28 mouse cellular contexts compared by ENCODE assay signal in genomic region chr8:109395133-109395855, GRCm38 (mm10).
A peak's percentile ranks its signal among the peaks of the same experiment; 100 is the strongest.
DNase-seq lines count a peak whose midpoint lies in the region; ATAC-seq and TF ChIP-seq lines count a peak whose summit lies in the region.
"Had no signal": no experiment of that assay in that cellular context is flagged by ENCODE, and none has a peak within 500 bp of the region (broad histone marks: within the 10 kb centered on the region; RNA-seq: fewer than 3 reads in every experiment).

No protein-coding gene starts in this region.

- H3K9me3 ChIP-seq in hindbrain, embryonic 13.5 days = no peaks in the 10 kb centered on the region
- H3K9me3 ChIP-seq in hindbrain, embryonic 12.5 days (replicated peaks) = no peaks in the 10 kb centered on the region
- H3K9me3 ChIP-seq in liver, postnatal 0 days (ENCODE audit: low read length) = no peaks in the 10 kb centered on the region
- H3K9me3 ChIP-seq in liver, embryonic 11.5 days (ENCODE audit: control insufficient read depth, low read length) = no peaks in the 10 kb centered on the region
- H3K9me3 ChIP-seq: embryonic facial prominence, embryonic 12.5 days; embryonic facial prominence, embryonic 15.5 days; heart, embryonic 12.5 days; heart, embryonic 15.5 days had no signal

- ATAC-seq in hindbrain, embryonic 13.5 days (ENCODE audit: low FRiP score) = no peak
- ATAC-seq in hindbrain, embryonic 12.5 days (ENCODE audit: low FRiP score) = no peak
- peak; percentile 85 for ATAC-seq in liver, postnatal 0 days
- ATAC-seq in liver, embryonic 11.5 days (replicated peaks; ENCODE audit: low FRiP score) = no peak
- peak; percentile 74 for ATAC-seq in granulocyte monocyte progenitor cell, adult 5-6 weeks (replicated peaks; ENCODE audit: poor library complexity, severe bottlenecking)
- ATAC-seq: forebrain, embryonic 14.5 days; forebrain, postnatal 0 days; hindbrain, postnatal 0 days; Patski had no signal

- 0 out of 2 replicates have a peak overlapping the region, but pooled peaks have one; percentile 14 for H3K27ac ChIP-seq in hindbrain, embryonic 13.5 days
- no peak overlapping the region for H3K27ac ChIP-seq in hindbrain, embryonic 12.5 days
- H3K27ac ChIP-seq in liver, postnatal 0 days (ENCODE audit: low read depth) = peak overlapping the region; percentile 82
- no peak overlapping the region for H3K27ac ChIP-seq in liver, embryonic 11.5 days (ENCODE audit: low read depth, low read length)
- H3K27ac ChIP-seq: embryonic facial prominence, embryonic 12.5 days; embryonic facial prominence, embryonic 15.5 days; gastrocnemius, adult 2 months; heart, embryonic 15.5 days; hindbrain, postnatal 0 days had no signal

- peaks cover 9% of the 10 kb centered on the region for H3K4me1 ChIP-seq in hindbrain, embryonic 13.5 days (replicated peaks)
- H3K4me1 ChIP-seq in hindbrain, embryonic 12.5 days = 0 out of 2 replicates have a peak, but pooled peaks cover 10% of the 10 kb centered on the region
- 0 out of 2 replicates have a peak, but pooled peaks cover 2% of the 10 kb centered on the region for H3K4me1 ChIP-seq in liver, postnatal 0 days (ENCODE audit: insufficient read depth)
- H3K4me1 ChIP-seq in liver, embryonic 11.5 days (replicated peaks; ENCODE audit: control insufficient read depth, insufficient read depth, low read length) = no peaks in the 10 kb centered on the region
- H3K4me1 ChIP-seq: embryonic facial prominence, embryonic 12.5 days; embryonic facial prominence, embryonic 15.5 days; heart, embryonic 12.5 days; heart, embryonic 15.5 days had no signal

- no peak overlapping the region for H3K4me3 ChIP-seq in hindbrain, embryonic 13.5 days
- no peak overlapping the region for H3K4me3 ChIP-seq in hindbrain, embryonic 12.5 days
- no peak overlapping the region for H3K4me3 ChIP-seq in liver, postnatal 0 days (ENCODE audit: low read depth, low read length)
- H3K4me3 ChIP-seq in liver, embryonic 11.5 days (ENCODE audit: low read depth, low read length) = no peak overlapping the region
- H3K4me3 ChIP-seq: embryonic facial prominence, embryonic 12.5 days; embryonic facial prominence, embryonic 15.5 days; gastrocnemius, adult 2 months; heart, embryonic 12.5 days; heart, embryonic 15.5 days had no signal

- 0 out of 2 replicates have a peak, but pooled peaks have one; percentile 14 for TF ChIP-seq EP300 in liver, postnatal 0 days (IDR thresholded peaks at IDR 0.05; ENCODE audit: low read depth)

- H3K4me2 ChIP-seq in hindbrain, embryonic 13.5 days = no peak overlapping the region
- H3K4me2 ChIP-seq in hindbrain, embryonic 12.5 days (replicated peaks) = no peak overlapping the region
- 0 out of 2 replicates have a peak overlapping the region, but pooled peaks have one; percentile 3 for H3K4me2 ChIP-seq in liver, postnatal 0 days (ENCODE audit: low read depth, low read length)
- no peak overlapping the region for H3K4me2 ChIP-seq in liver, embryonic 11.5 days
- H3K4me2 ChIP-seq: embryonic facial prominence, embryonic 12.5 days; embryonic facial prominence, embryonic 15.5 days; heart, embryonic 12.5 days; heart, embryonic 15.5 days had no signal

- DNase-seq in liver, postnatal 0 days = no peak
- no peak for DNase-seq in liver, embryonic 11.5 days (ENCODE audit: low spot score)
- no peak for DNase-seq in right cerebral cortex, postnatal 4 days
- no peak for DNase-seq in natural killer cell, adult 2 months (ENCODE audit: low spot score in 2 of 2)
- DNase-seq: adrenal gland, postnatal 10 days; B cell, adult 2 months; cerebellum, adult 11 months; cerebellum, adult 2 months; cerebellum, adult 9-11 months; cerebellum, postnatal 25 days; forebrain, postnatal 0 days; gastrocnemius, adult 2 months; gastrocnemius, postnatal 14 days; heart, adult 18-20 months; heart, postnatal 10 days; heart, postnatal 36 days had no signal

- WGBS in hindbrain, embryonic 13.5 days = 84% methylated on average over 6 of the region's 6 CpGs
- WGBS in hindbrain, embryonic 12.5 days = 78% methylated on average over 6 of the region's 6 CpGs
- 51% methylated on average over 6 of the region's 6 CpGs for WGBS in liver, postnatal 0 days (ENCODE audit: insufficient replicate concordance)
- WGBS in liver, embryonic 11.5 days = 63% methylated on average over 6 of the region's 6 CpGs

- H3K27me3 ChIP-seq in hindbrain, embryonic 13.5 days = no peaks in the 10 kb centered on the region
- no peaks in the 10 kb centered on the region for H3K27me3 ChIP-seq in hindbrain, embryonic 12.5 days
- no peaks in the 10 kb centered on the region for H3K27me3 ChIP-seq in liver, postnatal 0 days (ENCODE audit: insufficient read depth, low read length)
- no peaks in the 10 kb centered on the region for H3K27me3 ChIP-seq in liver, embryonic 11.5 days (replicated peaks; ENCODE audit: control insufficient read depth, insufficient read depth, low read length)
- H3K27me3 ChIP-seq: CH12.LX; embryonic facial prominence, embryonic 12.5 days; embryonic facial prominence, embryonic 15.5 days; heart, embryonic 12.5 days; heart, embryonic 15.5 days had no signal

- no peak overlapping the region for H3K9ac ChIP-seq in hindbrain, embryonic 13.5 days
- no peak overlapping the region for H3K9ac ChIP-seq in hindbrain, embryonic 12.5 days
- no peak overlapping the region for H3K9ac ChIP-seq in liver, postnatal 0 days (replicated peaks)
- no peak overlapping the region for H3K9ac ChIP-seq in liver, embryonic 11.5 days (ENCODE audit: low read depth, low read length)
- H3K9ac ChIP-seq: embryonic facial prominence, embryonic 12.5 days; embryonic facial prominence, embryonic 15.5 days; forebrain, postnatal 0 days; heart, embryonic 12.5 days; heart, embryonic 15.5 days had no signal

- no peak for TF ChIP-seq CTCF in liver, postnatal 0 days (IDR thresholded peaks at IDR 0.05; ENCODE audit: low read depth)

- no peaks in the 10 kb centered on the region for H3K36me3 ChIP-seq in hindbrain, embryonic 13.5 days
- H3K36me3 ChIP-seq in hindbrain, embryonic 12.5 days = no peaks in the 10 kb centered on the region
- H3K36me3 ChIP-seq in liver, postnatal 0 days (replicated peaks; ENCODE audit: insufficient read depth, low read length) = no peaks in the 10 kb centered on the region
- no peaks in the 10 kb centered on the region for H3K36me3 ChIP-seq in liver, embryonic 11.5 days (ENCODE audit: control insufficient read depth, insufficient read depth, low read length)
- H3K36me3 ChIP-seq: embryonic facial prominence, embryonic 12.5 days; embryonic facial prominence, embryonic 15.5 days; G1E; heart, embryonic 12.5 days; heart, embryonic 15.5 days had no signal

Comparison
In these comparisons a context has a peak if more than half of its experiments do, and no peak if none do; other contexts are left out.
1. ATAC-seq: peak in liver, postnatal 0 days (single experiment) and granulocyte monocyte progenitor cell, adult 5-6 weeks (single experiment); none in hindbrain, embryonic 13.5 days (single experiment), hindbrain, embryonic 12.5 days (single experiment) and liver, embryonic 11.5 days (single experiment).
2. H3K27ac ChIP-seq: peak in hindbrain, embryonic 13.5 days (single experiment) and liver, postnatal 0 days (single experiment); none in hindbrain, embryonic 12.5 days (single experiment) and liver, embryonic 11.5 days (single experiment).